Mouse (Mus musculus) lung, adult 2 months (tissue): ENCODE measurements around the gene Zcchc24.

Source experiments
- CTCF ChIP-seq: fragments of 200-500 bp; IDR thresholded peaks from 2 replicates; pipeline ENCODE4 v1.5.1; 2011; ENCODE audit warnings: mild to moderate bottlenecking, low read length, control low read depth; ENCODE audit not compliant: insufficient read depth
- POLR2A ChIP-seq: fragments of 200-500 bp; IDR thresholded peaks from 2 replicates; pipeline ENCODE4 v1.6.1; 2011; ENCODE audit warnings: low read depth, mild to moderate bottlenecking, control low read depth, low read length, borderline replicate concordance; ENCODE audit errors: extremely low read depth

DNA sequence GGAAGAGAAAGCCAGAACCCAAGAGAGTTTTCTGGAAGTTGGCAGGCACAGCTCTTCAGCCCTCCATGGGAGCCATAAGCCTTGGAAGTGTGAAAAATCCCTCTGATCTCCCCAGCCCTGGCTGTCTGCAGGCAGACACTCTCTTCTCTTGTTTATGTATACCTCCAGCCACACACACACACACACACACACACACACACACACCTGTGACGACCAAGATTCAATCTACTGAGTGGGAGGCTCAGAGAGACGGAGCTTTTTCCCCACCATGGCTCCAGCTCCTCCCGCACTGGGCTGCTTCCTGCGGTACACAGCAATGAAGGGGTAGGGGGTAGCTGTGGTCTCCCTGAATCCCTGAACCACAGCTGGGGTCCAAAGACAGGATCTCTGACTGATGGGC lies 2.4 kb downstream of the Zcchc24 start:
- TF ChIP-seq CTCF = no peak
- TF ChIP-seq POLR2A = no peak
